Mouse (Mus musculus) hindbrain, embryonic 11.5 days (tissue): ENCODE measurements around the gene Fam149b. TPM values are rescaled to one million over a fixed set of nuclear protein-coding genes. Genes with fewer than 3 reads are reported as not detected.
A peak's percentile ranks its signal among the peaks of the same experiment; 100 is the strongest.
"Not testable (repeated sequence)": the region's sequence is repeated elsewhere in the genome, so short reads cannot be mapped to it uniquely, and the experiment has no call there.

Experiments
- ATAC-seq: fragments of 200-750 bp; cut with Nextera tagmentation; 2 replicates; pipeline ENCODE4 v1.8.0; 2017; ENCODE audit warnings: mild to moderate bottlenecking, moderate TSS enrichment, moderate library complexity; ENCODE audit not compliant: low FRiP score
- DNase-seq: peaks from one replicate; pipeline ENCODE4 v3.0.0-alpha.2; 2015; ENCODE audit warnings: low spot score
- H3K27ac ChIP-seq: fragments of 300-500 bp; sonication (generic); 2 replicates; pipeline ENCODE4 v1.5.1; 2014; ENCODE audit warnings: mild to moderate bottlenecking, low read depth, low read length
- H3K27me3 ChIP-seq: fragments of 300-500 bp; sonication (generic); 2 replicates; pipeline ENCODE4 v1.6.1; 2014; ENCODE audit warnings: mild to moderate bottlenecking, low read length, moderate library complexity, mixed read lengths; ENCODE audit not compliant: control insufficient read depth, insufficient read depth
- H3K36me3 ChIP-seq: fragments of 300-500 bp; sonication (generic); 2 replicates; pipeline ENCODE4 v1.6.1; 2014; ENCODE audit warnings: mild to moderate bottlenecking, low read length, moderate library complexity, mixed read lengths; ENCODE audit not compliant: control insufficient read depth, insufficient read depth
- H3K4me1 ChIP-seq: fragments of 300-500 bp; sonication (generic); replicated peaks from 2 replicates; pipeline ENCODE4 v1.6.1; 2014; ENCODE audit warnings: low read length, mixed read lengths; ENCODE audit not compliant: control insufficient read depth, insufficient read depth
- H3K4me2 ChIP-seq: fragments of 300-500 bp; sonication (generic); replicated peaks from 2 replicates; pipeline ENCODE4 v1.6.1; 2014; ENCODE audit warnings: mild to moderate bottlenecking, low read depth, low read length
- H3K4me3 ChIP-seq: fragments of 300-500 bp; sonication (generic); 2 replicates; pipeline ENCODE4 v1.5.1; 2014; ENCODE audit warnings: low read depth, low read length
- H3K9ac ChIP-seq: fragments of 300-500 bp; sonication (generic); 2 replicates; pipeline ENCODE4 v1.6.1; 2014; ENCODE audit warnings: low read depth, low read length
- H3K9me3 ChIP-seq: fragments of 300-500 bp; sonication (generic); 2 replicates; pipeline ENCODE4 v1.6.1; 2016; ENCODE audit warnings: low read length; ENCODE audit not compliant: control insufficient read depth
- WGBS: fragments of 180-500 bp; shearing (Covaris S2); extraction: QIAGEN DNeasy Blood & Tissue Kit; methylation state at CpG from one replicate; pipeline ENCODE4 v1.1.7; 2014; 5-methylcytosine and 5-hydroxymethylcytosine counted together
- polyA plus RNA-seq: library from polyadenylated mRNA; unstranded; fragments of >200 nt; fragmentation: Nextera tagmentation; extraction: Ambion mirVana; gene quantifications from 2 replicates; pipeline ENCODE4 v1.2.1, GENCODE M21; 2014

Fam149b gene
- polyA plus RNA-seq, result 56.5 and 61.9 TPM in 2 replicates

- DNase-seq, result peak; percentile 98
- WGBS, result 0% methylated on average over 38 of the region's 42 CpGs
- H3K9me3 ChIP-seq, result no peaks in the 10 kb centered on the region
- peak; percentile 98 for ATAC-seq
- H3K27ac ChIP-seq, result peak within 1 kb of the TSS; percentile 87
- no peaks in the 10 kb centered on the region for H3K4me1 ChIP-seq
- peak within 1 kb of the TSS; percentile 76 for H3K4me3 ChIP-seq
- no peaks in the 10 kb centered on the region for H3K36me3 ChIP-seq
- no peaks in the 10 kb centered on the region for H3K27me3 ChIP-seq
- H3K9ac ChIP-seq, result peak within 1 kb of the TSS; percentile 95
- peak within 1 kb of the TSS; percentile 68 for H3K4me2 ChIP-seq
Measured at GRCm38 (mm10) chr14:20347991-20348541, at the start of gene Fam149b, which contains the start of gene Ecd. TSS of gene Fam149b (plus strand) at chr14:20348162. TSS of gene Ecd (minus strand) at chr14:20348121.

DNA sequence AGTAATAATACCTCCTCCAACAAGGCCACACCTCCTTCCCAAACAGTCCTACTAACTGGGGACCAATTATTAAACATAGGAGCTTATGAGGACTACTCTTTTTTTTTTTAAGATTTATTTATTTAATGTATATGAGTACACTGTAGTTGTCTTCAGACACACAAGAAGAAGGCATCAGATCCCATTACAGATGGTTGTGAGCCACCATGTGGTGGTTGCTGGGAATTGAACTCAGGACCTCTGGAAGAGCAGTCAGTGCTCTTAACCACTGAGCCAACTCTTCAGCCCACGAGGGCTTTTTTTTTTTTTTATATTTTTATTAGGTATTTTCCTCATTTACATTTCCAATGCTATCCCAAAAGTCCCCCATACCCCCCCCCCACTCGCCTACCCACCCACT lies 42.9 kb upstream of the Fam149b start:
- ATAC-seq, H3K4me3 ChIP-seq, H3K4me1 ChIP-seq, DNase-seq, H3K9ac ChIP-seq, H3K36me3 ChIP-seq, H3K27me3 ChIP-seq, H3K27ac ChIP-seq, H3K9me3 ChIP-seq, H3K4me2 ChIP-seq: not testable (repeated sequence)
- WGBS, result 86% methylated on average over 2 of the region's 2 CpGs

DNA sequence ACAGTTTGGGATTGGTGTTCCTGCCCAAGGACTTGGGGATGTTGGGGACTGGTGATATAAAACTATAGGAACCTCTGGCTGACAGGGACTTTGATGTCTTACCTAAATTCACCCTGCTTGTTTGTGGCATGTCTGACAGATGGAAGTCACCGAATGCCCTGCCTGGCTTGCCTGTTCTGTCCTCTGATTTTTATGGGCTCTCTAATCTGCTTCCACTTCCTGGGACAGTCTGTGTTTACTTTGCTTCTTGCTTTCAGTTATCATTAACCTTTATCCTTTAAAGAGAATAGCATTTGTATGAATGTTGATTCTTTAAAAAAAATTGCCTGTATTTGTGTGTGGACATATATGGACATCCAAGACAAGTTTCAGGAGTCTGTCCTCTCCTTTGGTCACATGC lies 32.8 kb upstream of the Fam149b start:
- DNase-seq (no peak), ATAC-seq (no peak)
- no peak overlapping the region for H3K4me2 ChIP-seq
- H3K4me1 ChIP-seq, result no peaks in the 10 kb centered on the region
- no peak overlapping the region for H3K4me3 ChIP-seq
- no peak overlapping the region for H3K27ac ChIP-seq
- H3K36me3 ChIP-seq, result no peaks in the 10 kb centered on the region
- no peak overlapping the region for H3K9ac ChIP-seq
- WGBS, result 89% methylated on average over 1 of the region's 1 CpGs
- no peaks in the 10 kb centered on the region for H3K27me3 ChIP-seq
- H3K9me3 ChIP-seq, result no peaks in the 10 kb centered on the region

- DNase-seq (peak; percentile 54), ATAC-seq (no peak)
- H3K4me1 ChIP-seq, result no peaks in the 10 kb centered on the region
- no peak overlapping the region for H3K4me3 ChIP-seq
- no peaks in the 10 kb centered on the region for H3K9me3 ChIP-seq
- H3K9ac ChIP-seq, result no peak overlapping the region
- H3K27me3 ChIP-seq, result no peaks in the 10 kb centered on the region
- no peaks in the 10 kb centered on the region for H3K36me3 ChIP-seq
- WGBS, result 83% methylated on average over 3 of the region's 3 CpGs
- H3K4me2 ChIP-seq, result no peak overlapping the region
- no peak overlapping the region for H3K27ac ChIP-seq
Measured at GRCm38 (mm10) chr14:20319420-20319819, 28.5 kb upstream of the Fam149b start.

DNA sequence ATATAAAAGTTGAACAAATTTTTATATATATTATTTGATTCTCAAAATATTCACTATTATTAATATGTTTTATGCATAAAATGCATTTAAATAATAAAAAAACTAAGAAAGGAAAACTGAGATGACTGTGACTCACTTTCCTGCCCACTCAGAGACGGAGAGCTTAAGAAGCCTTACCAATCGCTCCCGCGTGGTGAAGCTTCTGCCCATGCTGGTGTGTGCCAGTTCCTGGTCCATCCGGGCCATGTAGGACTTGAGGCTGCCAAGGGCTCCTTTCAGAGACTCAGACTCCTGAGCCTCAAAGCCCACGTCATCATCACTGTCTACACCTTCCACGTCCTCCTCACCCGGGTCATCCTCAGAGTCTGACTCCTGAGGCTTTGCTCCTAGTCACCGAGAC lies 23.8 kb upstream of the Fam149b start:
- peaks cover 6% of the 10 kb centered on the region; the same call in 1 of the 2 replicates for H3K36me3 ChIP-seq
- no peaks in the 10 kb centered on the region for H3K9me3 ChIP-seq
- H3K27ac ChIP-seq, result no peak overlapping the region
- no peak overlapping the region for H3K4me3 ChIP-seq
- no peaks in the 10 kb centered on the region for H3K4me1 ChIP-seq
- H3K27me3 ChIP-seq, result no peaks in the 10 kb centered on the region
- 99% methylated on average over 9 of the region's 9 CpGs for WGBS
- no peak overlapping the region for H3K4me2 ChIP-seq
- ATAC-seq, result no peak
- DNase-seq, result no peak
- H3K9ac ChIP-seq, result no peak overlapping the region

- no peak overlapping the region for H3K4me2 ChIP-seq
- H3K27me3 ChIP-seq, result no peaks in the 10 kb centered on the region
- H3K27ac ChIP-seq, result no peak overlapping the region
- 68% methylated on average over 9 of the region's 9 CpGs for WGBS
- H3K4me3 ChIP-seq, result no peak overlapping the region
- H3K9ac ChIP-seq, result no peak overlapping the region
- H3K4me1 ChIP-seq, result no peaks in the 10 kb centered on the region
- H3K9me3 ChIP-seq, result no peaks in the 10 kb centered on the region
- ATAC-seq (no peak), DNase-seq (peak; percentile 11)
- peaks cover 6% of the 10 kb centered on the region; the same call in 1 of the 2 replicates for H3K36me3 ChIP-seq
Measured at GRCm38 (mm10) chr14:20328474-20328873, 19.5 kb upstream of the Fam149b start.

DNA sequence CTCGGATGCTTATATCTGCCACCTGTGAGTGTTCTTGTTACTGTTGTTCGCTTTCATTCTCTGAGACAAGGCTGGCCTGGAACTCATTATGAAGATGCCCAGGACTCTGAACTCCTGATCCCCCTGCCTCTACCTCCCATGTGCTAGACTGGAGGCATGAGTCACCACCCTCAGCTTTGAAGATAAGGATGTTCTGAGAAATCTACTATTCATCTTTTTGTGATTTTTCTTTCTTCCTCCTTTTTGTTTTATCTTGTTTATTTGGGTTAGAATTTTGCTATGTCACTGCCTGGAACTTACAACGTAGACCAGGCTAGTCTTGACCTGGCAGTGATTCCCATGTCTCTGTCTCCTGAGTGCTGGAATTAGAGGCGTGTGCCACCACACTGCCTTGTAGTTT lies 16.6 kb upstream of the Fam149b start:
- ATAC-seq (no peak), DNase-seq (no peak)
- Histone ChIP-seq H3K36me3 (peaks cover 10% of the 10 kb centered on the region; the same call in 1 of the 2 replicates), H3K4me2 (no peak overlapping the region), H3K9ac (no peak overlapping the region), H3K9me3 (no peaks in the 10 kb centered on the region), H3K27ac (no peak overlapping the region), H3K4me1 (no peaks in the 10 kb centered on the region), H3K27me3 (no peaks in the 10 kb centered on the region), H3K4me3 (no peak overlapping the region)
- 98% methylated on average over 4 of the region's 4 CpGs for WGBS

- WGBS, result 94% methylated on average over 5 of the region's 5 CpGs
- no peak for ATAC-seq
- Histone ChIP-seq H3K27me3 (no peaks in the 10 kb centered on the region), H3K4me1 (no peaks in the 10 kb centered on the region), H3K4me3 (no peak overlapping the region), H3K9ac (no peak overlapping the region), H3K27ac (no peak overlapping the region), H3K9me3 (no peaks in the 10 kb centered on the region), H3K36me3 (0 out of 2 replicates have a peak, but pooled peaks cover under 1% of the 10 kb centered on the region), H3K4me2 (no peak overlapping the region)
- no peak for DNase-seq
Measured at GRCm38 (mm10) chr14:20339415-20339814, 8.5 kb upstream of the Fam149b start.

DNA sequence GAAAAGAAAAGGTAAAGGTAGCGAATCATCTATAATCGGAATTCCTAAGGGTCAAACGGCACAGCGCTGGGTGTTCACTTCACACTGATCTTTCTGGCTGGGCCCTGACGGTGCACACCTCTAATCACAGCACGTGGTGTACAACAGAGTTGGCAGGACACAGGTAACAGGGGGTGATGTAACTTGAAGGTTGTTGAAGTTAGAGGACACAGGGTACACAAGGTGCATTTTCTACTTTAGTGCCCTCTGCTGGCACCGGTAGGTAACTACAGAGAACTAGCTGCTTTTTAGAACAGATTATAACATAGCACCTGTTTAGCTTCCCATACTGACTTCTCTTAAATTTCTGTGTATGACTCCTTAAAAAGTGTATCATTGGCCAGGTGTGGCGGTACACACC lies 7.8 kb upstream of the Fam149b start:
- H3K9me3 ChIP-seq, result no peaks in the 10 kb centered on the region
- 87% methylated on average over 8 of the region's 8 CpGs for WGBS

More for the DNA sequence above, 7.8 kb upstream of the Fam149b start:
- no peak overlapping the region for H3K4me2 ChIP-seq
- no peak overlapping the region for H3K27ac ChIP-seq
- DNase-seq (peak; percentile 27), ATAC-seq (no peak)
- H3K27me3 ChIP-seq, result no peaks in the 10 kb centered on the region
- H3K4me1 ChIP-seq, result no peaks in the 10 kb centered on the region
- H3K9ac ChIP-seq, result no peak overlapping the region
- H3K4me3 ChIP-seq, result no peak overlapping the region
- H3K36me3 ChIP-seq, result no peaks in the 10 kb centered on the region
